Mouse (Mus musculus): ENCODE results near the gene Vti1b.

- TF ChIP-seq POLR2A (IDR thresholded peaks at IDR 0.05; ENCODE audit: insufficient read depth, low read depth, low read length): no peak
- TF ChIP-seq CTCF (IDR thresholded peaks at IDR 0.05; ENCODE audit: insufficient read depth, low read depth, low read length): no peak
These were observed 35.5 kb downstream of the Vti1b start for GRCm38 (mm10) chr12:79136949-79137348.
